Mouse (Mus musculus): ENCODE measurements around the gene Gm18596. TPM values are rescaled to one million over a fixed set of nuclear protein-coding genes. Genes with fewer than 3 reads are reported as not detected.

Gene Gm18596
- polyA plus RNA-seq, 1 experiment from 2014 or later: not detected

- no peaks in the 10 kb centered on the region; the same call in 1 of the 2 replicates for H3K4me1 ChIP-seq
- no peaks in the 10 kb centered on the region for H3K36me3 ChIP-seq (replicated peaks)
- no peak within 1 kb of the TSS for H3K4me3 ChIP-seq (replicated peaks)
- H3K9ac ChIP-seq: no peak within 1 kb of the TSS
- H3K27me3 ChIP-seq: no peaks in the 10 kb centered on the region
- whole genome bisulfite sequencing: 36% methylated on average over 4 of the region's 4 CpGs
- no peak within 1 kb of the TSS for H3K4me2 ChIP-seq
- no peaks in the 10 kb centered on the region for H3K9me3 ChIP-seq
- H3K27ac ChIP-seq: no peak within 1 kb of the TSS
- ATAC-seq (ENCODE audit: low FRiP score): no peak
Measured at GRCm38 (mm10) chr10:77697133-77697532, 45.3 kb downstream of the Gm18596 start, which contains the start of gene Gm9508. TSS of gene Gm9508 (minus strand) at chr10:77697233.

Other genes with a start within 250 kb of the Gm18596 start
- 39.4 and 44.1 TPM in 2 replicates for gene Fam207a, start 226.9 kb downstream of the Gm18596 start, polyA plus RNA-seq (2016; fragmentation: Nextera tagmentation; extraction: Ambion mirVana)
- 0.64 and 0.74 TPM in 2 replicates for gene Itgb2, start 212.4 kb downstream of the Gm18596 start, polyA plus RNA-seq (2016; fragmentation: Nextera tagmentation; extraction: Ambion mirVana)
- gene Pttg1ip, start 160.9 kb downstream of the Gm18596 start, polyA plus RNA-seq (2016; fragmentation: Nextera tagmentation; extraction: Ambion mirVana): 61.9 and 64.6 TPM in 2 replicates
- 322 and 326 TPM in 2 replicates for gene Sumo3, start 136.5 kb downstream of the Gm18596 start, polyA plus RNA-seq (2016; fragmentation: Nextera tagmentation; extraction: Ambion mirVana)
- 15.7 and 23.4 TPM in 2 replicates for gene Gm49325, start 136.4 kb downstream of the Gm18596 start, polyA plus RNA-seq (2016; fragmentation: Nextera tagmentation; extraction: Ambion mirVana)
- 87.0 and 92.7 TPM in 2 replicates for gene Ube2g2, start 120.4 kb downstream of the Gm18596 start, polyA plus RNA-seq (2016; fragmentation: Nextera tagmentation; extraction: Ambion mirVana)
- gene Tspear, start 56.1 kb downstream of the Gm18596 start, polyA plus RNA-seq (2016; fragmentation: Nextera tagmentation; extraction: Ambion mirVana): 0.46 and 0.92 TPM in 2 replicates
- gene Gm19402, start 51.9 kb downstream of the Gm18596 start, polyA plus RNA-seq (2016; fragmentation: Nextera tagmentation; extraction: Ambion mirVana): not detected in 2 replicates
- gene Gm9508, start 45.4 kb downstream of the Gm18596 start, polyA plus RNA-seq (2016; fragmentation: Nextera tagmentation; extraction: Ambion mirVana): not detected in 2 replicates
- gene Gm10272, start 36.0 kb downstream of the Gm18596 start, polyA plus RNA-seq (2016; fragmentation: Nextera tagmentation; extraction: Ambion mirVana): not detected in 2 replicates
- gene Gm10024, start 31.2 kb downstream of the Gm18596 start, polyA plus RNA-seq (2016; fragmentation: Nextera tagmentation; extraction: Ambion mirVana): not detected in 2 replicates
- not detected in 2 replicates for gene Gm10142, start 26.8 kb downstream of the Gm18596 start, polyA plus RNA-seq (2016; fragmentation: Nextera tagmentation; extraction: Ambion mirVana)
- gene Krtap12-1, start 22.0 kb downstream of the Gm18596 start, polyA plus RNA-seq (2016; fragmentation: Nextera tagmentation; extraction: Ambion mirVana): not detected in 2 replicates
- gene Gm10100, start 16.2 kb downstream of the Gm18596 start, polyA plus RNA-seq (2016; fragmentation: Nextera tagmentation; extraction: Ambion mirVana): not detected in 2 replicates
- not detected in 2 replicates for gene Gm9736, start 8.7 kb upstream of the Gm18596 start, polyA plus RNA-seq (2016; fragmentation: Nextera tagmentation; extraction: Ambion mirVana)
- not detected in 2 replicates for gene Gm3233, start 17.0 kb upstream of the Gm18596 start, polyA plus RNA-seq (2016; fragmentation: Nextera tagmentation; extraction: Ambion mirVana)
- gene Gm3238, start 28.7 kb upstream of the Gm18596 start, polyA plus RNA-seq (2016; fragmentation: Nextera tagmentation; extraction: Ambion mirVana): not detected in 2 replicates
- not detected in 2 replicates for gene Gm7138, start 34.3 kb upstream of the Gm18596 start, polyA plus RNA-seq (2016; fragmentation: Nextera tagmentation; extraction: Ambion mirVana)
- not detected in 2 replicates for gene Gm3250, start 39.9 kb upstream of the Gm18596 start, polyA plus RNA-seq (2016; fragmentation: Nextera tagmentation; extraction: Ambion mirVana)
- not detected in 2 replicates for gene Gm7137, start 45.6 kb upstream of the Gm18596 start, polyA plus RNA-seq (2016; fragmentation: Nextera tagmentation; extraction: Ambion mirVana)
- gene Gm9639, start 52.4 kb upstream of the Gm18596 start, polyA plus RNA-seq (2016; fragmentation: Nextera tagmentation; extraction: Ambion mirVana): not detected in 2 replicates
- not detected in 2 replicates for gene Gm19668, start 56.5 kb upstream of the Gm18596 start, polyA plus RNA-seq (2016; fragmentation: Nextera tagmentation; extraction: Ambion mirVana)
- gene Gm9507, start 69.2 kb upstream of the Gm18596 start, polyA plus RNA-seq (2016; fragmentation: Nextera tagmentation; extraction: Ambion mirVana): not detected in 2 replicates
- not detected in 2 replicates for gene Gm2696, start 72.0 kb upstream of the Gm18596 start, polyA plus RNA-seq (2016; fragmentation: Nextera tagmentation; extraction: Ambion mirVana)
- gene Krtap10-4, start 84.5 kb upstream of the Gm18596 start, polyA plus RNA-seq (2016; fragmentation: Nextera tagmentation; extraction: Ambion mirVana): not detected in 2 replicates
- not detected in 2 replicates for gene Krtap10-10, start 93.3 kb upstream of the Gm18596 start, polyA plus RNA-seq (2016; fragmentation: Nextera tagmentation; extraction: Ambion mirVana)
- not detected in 2 replicates for gene Gm36176, start 104.2 kb upstream of the Gm18596 start, polyA plus RNA-seq (2016; fragmentation: Nextera tagmentation; extraction: Ambion mirVana)
- gene Gm10318, start 110.2 kb upstream of the Gm18596 start, polyA plus RNA-seq (2016; fragmentation: Nextera tagmentation; extraction: Ambion mirVana): not detected in 2 replicates
- gene Gm3285, start 119.3 kb upstream of the Gm18596 start, polyA plus RNA-seq (2016; fragmentation: Nextera tagmentation; extraction: Ambion mirVana): not detected in 2 replicates
- 4.4 and 4.7 TPM in 2 replicates for gene Lrrc3, start 159.9 kb upstream of the Gm18596 start, polyA plus RNA-seq (2016; fragmentation: Nextera tagmentation; extraction: Ambion mirVana)
- gene Trpm2, start 227.9 kb upstream of the Gm18596 start, polyA plus RNA-seq (2016; fragmentation: Nextera tagmentation; extraction: Ambion mirVana): 0.62 and 1.1 TPM in 2 replicates
- gene 1810043G02Rik, start 235.9 kb upstream of the Gm18596 start, polyA plus RNA-seq (2016; fragmentation: Nextera tagmentation; extraction: Ambion mirVana): 28.1 and 32.2 TPM in 2 replicates